Mouse (Mus musculus) erythroblast, embryonic 14.5 days (primary cell): ENCODE measurements around the gene Ypel4.

Source experiments
- GATA1 ChIP-seq: IDR thresholded peaks from 2 replicates; pipeline ENCODE4 v1.6.1; 2012; ENCODE audit warnings: low read length, inconsistent platforms, mixed read lengths
- TAL1 ChIP-seq: IDR thresholded peaks from 3 replicates; pipeline ENCODE4 v1.6.1; 2012; ENCODE audit warnings: low read length, inconsistent platforms, mixed read lengths

- TF ChIP-seq GATA1 (no peak), TAL1 (no peak)
Measured at GRCm38 (mm10) chr2:84720718-84721117, 13.1 kb upstream of the Ypel4 start.
